Mouse (Mus musculus) small intestine, adult 2 months (tissue): ENCODE measurements at regions not wholly inside any gene's neighbourhood (a gene's known extent, or its start where the extent isn't known, plus 50 kb on each side); places are given as distances from the start of the nearest gene placed in this dataset.

ENCODE experiments used
- CTCF ChIP-seq: fragments of 200-500 bp; IDR thresholded peaks from 2 replicates; pipeline ENCODE4 v1.5.1; 2012; ENCODE audit warnings: low read depth, mild to moderate bottlenecking, control low read depth, inconsistent platforms, low read length, moderate library complexity, mixed read lengths; ENCODE audit not compliant: insufficient replicate concordance, insufficient read length; ENCODE audit errors: extremely low read depth
- POLR2A ChIP-seq: fragments of 200-500 bp; IDR thresholded peaks from 2 replicates; pipeline ENCODE4 v1.6.1; 2012; ENCODE audit warnings: low read depth, mild to moderate bottlenecking, control low read depth, inconsistent platforms, low read length, moderate library complexity

- TF ChIP-seq CTCF = no peak
- no peak for TF ChIP-seq POLR2A
These were observed 150.8 kb upstream of the Ptgfr start for GRCm38 (mm10) chr3:151988221-151988620.
